Mouse (Mus musculus): Measurements from ENCODE around the gene Htr1d.

DNA sequence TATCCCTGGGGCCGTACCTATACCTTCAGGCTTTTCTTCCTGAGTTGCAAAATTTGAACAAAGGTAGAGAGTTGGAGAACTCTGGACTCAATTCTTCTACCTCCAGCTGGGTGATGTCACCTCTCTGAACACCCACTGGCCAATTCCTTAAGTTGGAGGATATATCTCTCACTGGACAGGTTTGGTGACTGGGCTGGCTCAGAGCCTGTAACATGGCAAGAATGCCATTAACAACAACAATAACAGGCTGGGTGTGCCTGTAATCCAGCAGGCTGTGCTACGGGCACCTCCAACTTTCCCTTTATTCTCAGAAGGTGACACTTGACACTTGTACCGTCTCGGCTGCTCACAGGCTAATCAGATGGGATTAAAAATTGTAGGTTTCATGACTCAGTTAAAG, 15.8 kb downstream of the Htr1d start:
- no peak for TF ChIP-seq CHD2 (IDR thresholded peaks at IDR 0.05; ENCODE audit: low read depth, low read length)
- TF ChIP-seq MAFK (IDR thresholded peaks at IDR 0.05; ENCODE audit: insufficient read depth, low read depth, low read length) = no peak
- TF ChIP-seq ZNF384 (IDR thresholded peaks at IDR 0.05; ENCODE audit: low read depth, low read length) = no peak
- no peak for TF ChIP-seq HCFC1 (IDR thresholded peaks at IDR 0.05; ENCODE audit: borderline replicate concordance, insufficient read depth, low read length)
- no peak for TF ChIP-seq ZC3H11A (IDR thresholded peaks at IDR 0.05; ENCODE audit: borderline replicate concordance, low read depth, low read length)
